In genomic region chr7:140855860-140856784, GRCm38 (mm10) we compare ENCODE assay signal across 8 mouse cellular contexts. TPM values are rescaled to one million over a fixed set of nuclear protein-coding genes. Genes with fewer than 3 reads are reported as not detected.
DNase-seq lines count a peak whose midpoint lies in the region; ATAC-seq and TF ChIP-seq lines count a peak whose summit lies in the region.

Gene Gm45785, minus strand, starts transcription at chr7:140856331.

- no peak for TF ChIP-seq RAD21 in CH12.LX (IDR thresholded peaks at IDR 0.05; ENCODE audit: low read depth, low read length)

- no peaks in the 10 kb centered on the region for H3K9me3 ChIP-seq in CH12.LX (replicated peaks; ENCODE audit: low read length)
- H3K9me3 ChIP-seq in forebrain, embryonic 12.5 days, result no peaks in the 10 kb centered on the region
- no peaks in the 10 kb centered on the region for H3K9me3 ChIP-seq in heart, postnatal 0 days (replicated peaks; ENCODE audit: control insufficient read depth, low read length)
- H3K9me3 ChIP-seq in liver, embryonic 16.5 days (replicated peaks; ENCODE audit: control insufficient read depth, low read length), result no peaks in the 10 kb centered on the region
- no peaks in the 10 kb centered on the region for H3K9me3 ChIP-seq in neural tube, embryonic 13.5 days

- in situ Hi-C loops in CH12.LX (cut with MboI; ENCODE audit: low pct_ligation_motif_present, low pct_unique_long_range_greater_than_20kb, low sequenced_read_pairs), result no loop called here

- peak; percentile 79 for ATAC-seq in forebrain, embryonic 12.5 days (ENCODE audit: low FRiP score)
- peak; percentile 80 for ATAC-seq in heart, postnatal 0 days (ENCODE audit: insufficient read depth, low read depth)
- ATAC-seq in liver, embryonic 16.5 days (ENCODE audit: low read depth), result peak; percentile 80
- peak; percentile 83 for ATAC-seq in neural tube, embryonic 13.5 days (ENCODE audit: low read depth)

- H3K4me3 ChIP-seq in CH12.LX (replicated peaks in 1 of 3; ENCODE audit: low read depth in 2 of 3, low read length in 2 of 3, poor library complexity in 1 of 3), result peak within 1 kb of the TSS; percentile 84 to 98 (median 92)
- peak within 1 kb of the TSS; percentile 78 for H3K4me3 ChIP-seq in forebrain, embryonic 12.5 days (replicated peaks)
- H3K4me3 ChIP-seq in heart, postnatal 0 days (ENCODE audit: low read depth, low read length), result peak within 1 kb of the TSS; percentile 91
- peak within 1 kb of the TSS; percentile 88 for H3K4me3 ChIP-seq in liver, embryonic 16.5 days (ENCODE audit: low read depth, low read length)
- H3K4me3 ChIP-seq in neural tube, embryonic 13.5 days, result peak within 1 kb of the TSS; percentile 67
- H3K4me3 ChIP-seq in testis, adult 2 months (ENCODE audit: control insufficient read depth, low read depth, low read length), result peak within 1 kb of the TSS; percentile 97

- peak within 1 kb of the TSS; percentile 81 for H3K4me2 ChIP-seq in CH12.LX (ENCODE audit: insufficient read depth, low read depth, poor library complexity, severe bottlenecking)
- peak within 1 kb of the TSS; percentile 97 for H3K4me2 ChIP-seq in forebrain, embryonic 12.5 days
- H3K4me2 ChIP-seq in heart, postnatal 0 days (ENCODE audit: low read depth, low read length), result peak within 1 kb of the TSS; percentile 80
- H3K4me2 ChIP-seq in liver, embryonic 16.5 days (ENCODE audit: low read depth, low read length), result peak within 1 kb of the TSS; percentile 98
- H3K4me2 ChIP-seq in neural tube, embryonic 13.5 days, result peak within 1 kb of the TSS; percentile 99

- peaks cover 22 to 35% of the 10 kb centered on the region in 2 experiments for H3K4me1 ChIP-seq in CH12.LX (ENCODE audit: control insufficient read depth in 1 of 2, insufficient read depth in 2 of 2)
- H3K4me1 ChIP-seq in forebrain, embryonic 12.5 days, result peaks cover 32% of the 10 kb centered on the region
- H3K4me1 ChIP-seq in heart, postnatal 0 days (ENCODE audit: control insufficient read depth, insufficient read depth), result peaks cover 20% of the 10 kb centered on the region
- H3K4me1 ChIP-seq in liver, embryonic 16.5 days (ENCODE audit: control insufficient read depth, low read depth, low read length), result peaks cover 32% of the 10 kb centered on the region
- H3K4me1 ChIP-seq in neural tube, embryonic 13.5 days (replicated peaks), result peaks cover 42% of the 10 kb centered on the region
- H3K4me1 ChIP-seq in testis, adult 2 months (ENCODE audit: control insufficient read depth, insufficient read depth, low read length), result peaks cover 16% of the 10 kb centered on the region

- no peak for TF ChIP-seq CTCF in CH12.LX (conservative IDR thresholded peaks at IDR 0.05 in 1 of 2, IDR thresholded peaks at IDR 0.05 in 1 of 2; ENCODE audit: low read depth in 2 of 2, low read length in 2 of 2)
- no peak for TF ChIP-seq CTCF in heart, postnatal 0 days (IDR thresholded peaks at IDR 0.05; ENCODE audit: low read depth)
- no peak for TF ChIP-seq CTCF in testis, adult 2 months (IDR thresholded peaks at IDR 0.05; ENCODE audit: control insufficient read depth, insufficient read depth, insufficient replicate concordance, low read depth, low read length)

- H3K9ac ChIP-seq in CH12.LX (ENCODE audit: insufficient read depth, low read depth), result peak within 1 kb of the TSS; percentile 97
- peak within 1 kb of the TSS; percentile 90 for H3K9ac ChIP-seq in forebrain, embryonic 12.5 days
- peak within 1 kb of the TSS; percentile 96 for H3K9ac ChIP-seq in heart, postnatal 0 days (replicated peaks; ENCODE audit: low read depth, low read length)
- H3K9ac ChIP-seq in liver, embryonic 16.5 days (ENCODE audit: low read depth, low read length), result peak within 1 kb of the TSS; percentile 94
- peak within 1 kb of the TSS; percentile 95 for H3K9ac ChIP-seq in neural tube, embryonic 13.5 days

- H3K36me3 ChIP-seq in CH12.LX (replicated peaks in 1 of 2; ENCODE audit: control insufficient read depth in 1 of 2, insufficient read depth in 1 of 2, low read length in 1 of 2), result peaks cover 54 to 69% of the 10 kb centered on the region in 2 experiments
- H3K36me3 ChIP-seq in forebrain, embryonic 12.5 days (replicated peaks), result peaks cover 59% of the 10 kb centered on the region
- peaks cover 60% of the 10 kb centered on the region for H3K36me3 ChIP-seq in heart, postnatal 0 days (replicated peaks; ENCODE audit: control insufficient read depth, insufficient read depth, low read length)
- H3K36me3 ChIP-seq in liver, embryonic 16.5 days (ENCODE audit: control insufficient read depth, insufficient read depth), result peaks cover 22% of the 10 kb centered on the region
- H3K36me3 ChIP-seq in neural tube, embryonic 13.5 days, result peaks cover 64% of the 10 kb centered on the region
- no peaks in the 10 kb centered on the region for H3K36me3 ChIP-seq in testis, adult 2 months (ENCODE audit: control insufficient read depth, insufficient read depth, low read length)

- dilution Hi-C loops in CH12.LX (cut with MboI; ENCODE audit: extremely low pct_ligation_motif_present, extremely low pct_unique_long_range_greater_than_20kb, low sequenced_read_pairs), result no loop called here

- peak within 1 kb of the TSS; percentile 78 for H3K27ac ChIP-seq in CH12.LX (ENCODE audit: insufficient read depth, low read depth)
- peak within 1 kb of the TSS; percentile 89 for H3K27ac ChIP-seq in forebrain, embryonic 12.5 days
- H3K27ac ChIP-seq in heart, postnatal 0 days (ENCODE audit: low read depth), result peak within 1 kb of the TSS; percentile 92
- H3K27ac ChIP-seq in liver, embryonic 16.5 days (ENCODE audit: low read length), result peak within 1 kb of the TSS; percentile 99
- peak within 1 kb of the TSS; percentile 93 for H3K27ac ChIP-seq in neural tube, embryonic 13.5 days (replicated peaks)
- peak within 1 kb of the TSS; percentile 92 for H3K27ac ChIP-seq in testis, adult 2 months (ENCODE audit: control insufficient read depth, insufficient read depth, low read depth, low read length)

- peak; percentile 85 for TF ChIP-seq POLR2A in CH12.LX (IDR thresholded peaks at IDR 0.05; ENCODE audit: low read depth, low read length)
- peak; percentile 54 for TF ChIP-seq POLR2A in testis, adult 2 months (IDR thresholded peaks at IDR 0.05; ENCODE audit: control insufficient read depth, low read depth, low read length)

- peaks cover 35% of the 10 kb centered on the region for H3K79me2 ChIP-seq in CH12.LX (replicated peaks; ENCODE audit: control insufficient read depth, extremely low read depth, insufficient read depth, poor library complexity, severe bottlenecking)

- no peaks in the 10 kb centered on the region for H3K27me3 ChIP-seq in CH12.LX (replicated peaks)
- no peaks in the 10 kb centered on the region for H3K27me3 ChIP-seq in forebrain, embryonic 12.5 days
- no peaks in the 10 kb centered on the region for H3K27me3 ChIP-seq in heart, postnatal 0 days (ENCODE audit: control insufficient read depth, insufficient read depth, low read length)
- no peaks in the 10 kb centered on the region for H3K27me3 ChIP-seq in liver, embryonic 16.5 days (ENCODE audit: control insufficient read depth, insufficient read depth, low read depth, low read length)
- H3K27me3 ChIP-seq in neural tube, embryonic 13.5 days, result no peaks in the 10 kb centered on the region
- H3K27me3 ChIP-seq in testis, adult 2 months (ENCODE audit: control insufficient read depth, insufficient read depth, low read length), result no peaks in the 10 kb centered on the region

- peak; percentile 97 for DNase-seq in CH12.LX (ENCODE audit: extremely low read depth)
- peak; percentile 81 for DNase-seq in c-Kit-positive CD71-positive TER-119-positive erythroid progenitor cells, embryonic 14.5 days (ENCODE audit: low spot score)
- peak; percentile 95 for DNase-seq in heart, postnatal 0 days (ENCODE audit: low spot score)
- peak; percentile 85 to 90 for DNase-seq in kidney, postnatal 4 days

- 1% methylated on average over 51 of the region's 51 CpGs for WGBS in forebrain, embryonic 12.5 days
- under 1% methylated on average over 51 of the region's 51 CpGs for WGBS in heart, postnatal 0 days
- under 1% methylated on average over 51 of the region's 51 CpGs for WGBS in liver, embryonic 16.5 days (ENCODE audit: insufficient replicate concordance)
- under 1% methylated on average over 51 of the region's 51 CpGs for WGBS in neural tube, embryonic 13.5 days

- no peak for TF ChIP-seq EP300 in CH12.LX (IDR thresholded peaks at IDR 0.05; ENCODE audit: low read length)
- TF ChIP-seq EP300 in heart, postnatal 0 days (IDR thresholded peaks at IDR 0.05; ENCODE audit: low read depth), result 0 out of 2 replicates have a peak, but pooled peaks have one; percentile 51

TF ChIP-seq in CH12.LX, 34 proteins besides CTCF, POLR2A, EP300 and RAD21 (continues in another document):
- 0 out of 2 replicates have a peak, but pooled peaks have one; percentile 14 for TF ChIP-seq RCOR1 (conservative IDR thresholded peaks at IDR 0.05; ENCODE audit: low read depth, low read length)
- peak; percentile 87 for TF ChIP-seq MAX (IDR thresholded peaks at IDR 0.05; ENCODE audit: low read length)
- TF ChIP-seq MEF2A (IDR thresholded peaks at IDR 0.05; ENCODE audit: borderline replicate concordance, low read depth, low read length), result peak; percentile 38; the same call in 1 of the 2 replicates
- TF ChIP-seq ELF1 (IDR thresholded peaks at IDR 0.05; ENCODE audit: low read depth, low read length), result peak; percentile 99
- no peak for TF ChIP-seq E2F4 (IDR thresholded peaks at IDR 0.05; ENCODE audit: insufficient replicate concordance, low read depth, low read length)
- peak; percentile 90 for TF ChIP-seq MXI1 (IDR thresholded peaks at IDR 0.05; ENCODE audit: low read depth, low read length)
- no peak for TF ChIP-seq SMC3 (IDR thresholded peaks at IDR 0.05; ENCODE audit: low read depth, low read length)
- peak; percentile 99 for TF ChIP-seq SIN3A (IDR thresholded peaks at IDR 0.05; ENCODE audit: low read length)
- TF ChIP-seq BHLHE40 (IDR thresholded peaks at IDR 0.05; ENCODE audit: low read depth, low read length), result no peak
- no peak for TF ChIP-seq JUND (conservative IDR thresholded peaks at IDR 0.05; ENCODE audit: low read depth, low read length)
- no peak for TF ChIP-seq USF2 (conservative IDR thresholded peaks at IDR 0.05; ENCODE audit: low read depth, low read length)
- TF ChIP-seq POLR2AphosphoS2 (IDR thresholded peaks at IDR 0.05; ENCODE audit: low read depth, low read length), result peak; percentile 81; the same call in 1 of the 2 replicates
- peak; percentile 60; the same call in 1 of the 2 replicates for TF ChIP-seq MAZ (IDR thresholded peaks at IDR 0.05; ENCODE audit: low read depth, low read length)

RNA-seq across cellular contexts. Expression of gene Gm45785, which starts in this region (rescaled TPM):
- total RNA-seq in CH12.LX (2012; rRNA removed) (not detected in 2 replicates), CH12.LX (2014; rRNA removed) (not detected in 2 replicates)
- not detected in 2 replicates for polyA plus RNA-seq in CH12.LX (2012; ENCODE audit: insufficient read length, low read depth)
- polyA plus RNA-seq in forebrain, embryonic 12.5 days (2016; fragmentation: Nextera tagmentation; extraction: Ambion mirVana), result not detected in 2 replicates
- total RNA-seq in heart, postnatal 0 days (2014; rRNA removed; ENCODE audit: low replicate concordance), result not detected in 2 replicates
- polyA plus RNA-seq in heart, postnatal 0 days (2015; fragmentation: Nextera tagmentation; extraction: Ambion mirVana), result not detected in 2 replicates
- polyA plus RNA-seq in liver, embryonic 16.5 days (2015; fragmentation: Nextera tagmentation; extraction: Ambion mirVana), result not detected in 2 replicates
- 1.4 TPM in 1 of 2 replicates, not detected in the other for polyA plus RNA-seq in neural tube, embryonic 13.5 days (2015; fragmentation: Nextera tagmentation; extraction: Ambion mirVana)
- polyA plus RNA-seq in testis, adult 2 months (2012; rRNA removed), result not detected in 2 replicates

Comparison
In these comparisons a context has a peak if more than half of its experiments do, and no peak if none do; other contexts are left out.
1. Peak in every context shown above with its lines: DNase-seq, ATAC-seq, H3K4me3 ChIP-seq and H3K27ac ChIP-seq.
2. Peak in DNase-seq, H3K4me3 ChIP-seq, H3K27ac ChIP-seq, H3K9ac ChIP-seq and H3K4me2 ChIP-seq in CH12.LX; RNA of the gene not detected or under 1 TPM.
3. Peak in ATAC-seq, H3K4me3 ChIP-seq, H3K27ac ChIP-seq, H3K9ac ChIP-seq and H3K4me2 ChIP-seq in forebrain, embryonic 12.5 days; RNA of the gene not detected or under 1 TPM.
4. Peak in DNase-seq, ATAC-seq, H3K4me3 ChIP-seq, H3K27ac ChIP-seq, H3K9ac ChIP-seq and H3K4me2 ChIP-seq in heart, postnatal 0 days; RNA of the gene not detected or under 1 TPM.
5. Peak in ATAC-seq, H3K4me3 ChIP-seq, H3K27ac ChIP-seq, H3K9ac ChIP-seq and H3K4me2 ChIP-seq in liver, embryonic 16.5 days; RNA of the gene not detected or under 1 TPM.